Comparison of ENCODE assay signal across 22 mouse cellular contexts in the genomic region with DNA sequence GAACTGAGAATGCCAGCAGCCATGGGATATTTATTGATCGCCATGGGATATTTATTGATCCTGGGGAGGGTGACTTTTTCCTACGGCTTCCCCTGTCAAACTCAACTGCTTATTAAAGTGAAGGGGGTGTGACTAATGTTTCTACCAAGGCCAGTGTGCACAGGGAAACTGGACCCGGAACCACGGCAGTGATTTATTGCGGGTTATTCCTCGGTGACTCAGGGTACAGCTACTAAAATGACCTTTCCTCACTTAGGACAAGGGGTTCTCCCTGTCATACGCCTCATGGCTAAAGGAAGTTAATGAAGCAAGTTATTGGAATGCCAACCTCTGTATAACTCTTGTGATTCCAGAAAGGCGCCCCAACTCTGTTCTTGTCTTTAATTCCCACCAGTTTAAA. TPM values are rescaled to one million over a fixed set of nuclear protein-coding genes. Genes with fewer than 3 reads are reported as not detected.
DNase-seq lines count a peak whose midpoint lies in the region; ATAC-seq and TF ChIP-seq lines count a peak whose summit lies in the region.
"Had no signal": no experiment of that assay in that cellular context is flagged by ENCODE, and none has a peak within 500 bp of the region (broad histone marks: within the 10 kb centered on the region; RNA-seq: fewer than 3 reads in every experiment).

No protein-coding gene starts in this region.

- no peaks in the 10 kb centered on the region for H3K9me3 ChIP-seq in intestine, postnatal 0 days (ENCODE audit: control insufficient read depth)
- H3K9me3 ChIP-seq in forebrain, embryonic 14.5 days (replicated peaks; ENCODE audit: control insufficient read depth, low read length) = no peaks in the 10 kb centered on the region
- H3K9me3 ChIP-seq: forebrain, embryonic 10.5 days; forebrain, embryonic 15.5 days; heart, embryonic 10.5 days; hindbrain, embryonic 12.5 days had no signal

- H3K27me3 ChIP-seq in intestine, postnatal 0 days (replicated peaks; ENCODE audit: control insufficient read depth, insufficient read depth, low read length) = no peaks in the 10 kb centered on the region
- no peaks in the 10 kb centered on the region for H3K27me3 ChIP-seq in forebrain, embryonic 14.5 days (replicated peaks; ENCODE audit: control insufficient read depth, insufficient read depth, low read length)
- H3K27me3 ChIP-seq: forebrain, embryonic 15.5 days; hindbrain, embryonic 12.5 days had no signal

- H3K27ac ChIP-seq in intestine, postnatal 0 days (ENCODE audit: low read depth, low read length) = peak overlapping the region; percentile 47; the same call in 1 of the 2 replicates
- H3K27ac ChIP-seq in forebrain, embryonic 14.5 days (ENCODE audit: low read depth, low read length) = no peak overlapping the region
- H3K27ac ChIP-seq: embryonic facial prominence, embryonic 10.5 days; forebrain, embryonic 10.5 days; forebrain, embryonic 15.5 days; heart, embryonic 10.5 days; hindbrain, embryonic 12.5 days had no signal

- H3K36me3 ChIP-seq in intestine, postnatal 0 days (ENCODE audit: control insufficient read depth, insufficient read depth) = no peaks in the 10 kb centered on the region
- H3K36me3 ChIP-seq in forebrain, embryonic 14.5 days (ENCODE audit: control insufficient read depth, insufficient read depth, low read length) = no peaks in the 10 kb centered on the region
- H3K36me3 ChIP-seq: embryonic facial prominence, embryonic 10.5 days; forebrain, embryonic 10.5 days; forebrain, embryonic 15.5 days; heart, embryonic 10.5 days; hindbrain, embryonic 12.5 days had no signal

- no peak overlapping the region for H3K4me3 ChIP-seq in intestine, postnatal 0 days (ENCODE audit: low read depth, low read length)
- no peak overlapping the region for H3K4me3 ChIP-seq in forebrain, embryonic 14.5 days (ENCODE audit: low read depth, low read length)
- H3K4me3 ChIP-seq: embryonic facial prominence, embryonic 10.5 days; erythroblast, embryonic 14.5 days; forebrain, embryonic 10.5 days; forebrain, embryonic 15.5 days; heart, embryonic 10.5 days; hindbrain, embryonic 12.5 days had no signal

- H3K4me2 ChIP-seq in intestine, postnatal 0 days (replicated peaks; ENCODE audit: low read depth) = no peak overlapping the region; the same call in 1 of the 2 replicates
- no peak overlapping the region for H3K4me2 ChIP-seq in forebrain, embryonic 14.5 days (ENCODE audit: low read length)
- H3K4me2 ChIP-seq: forebrain, embryonic 15.5 days; hindbrain, embryonic 12.5 days had no signal

- H3K9ac ChIP-seq in intestine, postnatal 0 days (ENCODE audit: low read depth, low read length) = no peak overlapping the region
- no peak overlapping the region for H3K9ac ChIP-seq in forebrain, embryonic 14.5 days (ENCODE audit: low read length)
- H3K9ac ChIP-seq: forebrain, embryonic 15.5 days; hindbrain, embryonic 12.5 days had no signal

- DNase-seq in adrenal gland, adult 2 months = peak; percentile 85
- no peak for DNase-seq in adrenal gland, adult 18-20 months (ENCODE audit: low spot score in 2 of 2)
- DNase-seq in adrenal gland, adult 8-10 months = peak; percentile 73
- DNase-seq in adrenal gland, postnatal 25 days = peak; percentile 51
- no peak for DNase-seq in forebrain, embryonic 14.5 days (ENCODE audit: low spot score)
- DNase-seq: cerebellum, adult 11-12 months; cerebellum, adult 9-10 months; cerebellum, postnatal 36 days; gastrocnemius, postnatal 10 days; heart, adult 18-20 months; heart, postnatal 10 days; heart, postnatal 4 days had no signal

- WGBS in intestine, postnatal 0 days = 48% methylated on average over 8 of the region's 8 CpGs
- 94% methylated on average over 8 of the region's 8 CpGs for WGBS in forebrain, embryonic 14.5 days

- peak; percentile 86 for ATAC-seq in intestine, postnatal 0 days
- ATAC-seq in erythroblast, adult 5-6 weeks (replicated peaks; ENCODE audit: low FRiP score, poor library complexity, severe bottlenecking) = no peak
- no peak for ATAC-seq in inflammation-experienced regulatory T-cells, adult 6 months
- no peak for ATAC-seq in forebrain, embryonic 14.5 days
- ATAC-seq: forebrain, embryonic 15.5 days; hindbrain, embryonic 16.5 days had no signal

- TF ChIP-seq CTCF in intestine, postnatal 0 days (IDR thresholded peaks at IDR 0.05; ENCODE audit: low read depth) = no peak

- no peaks in the 10 kb centered on the region for H3K4me1 ChIP-seq in intestine, postnatal 0 days (replicated peaks; ENCODE audit: control insufficient read depth, insufficient read depth, low read length)
- no peaks in the 10 kb centered on the region for H3K4me1 ChIP-seq in forebrain, embryonic 14.5 days (ENCODE audit: control insufficient read depth, insufficient read depth, low read length)
- H3K4me1 ChIP-seq: embryonic facial prominence, embryonic 10.5 days; forebrain, embryonic 10.5 days; forebrain, embryonic 15.5 days; heart, embryonic 10.5 days; hindbrain, embryonic 12.5 days had no signal

RNA-seq across cellular contexts. Expression of a gene that starts 13.2 kb away (rescaled TPM):
- total RNA-seq in adrenal gland, adult 2 months (2021) = 10 to 100 TPM; 17.1 to 19.8 TPM
- polyA plus RNA-seq in adrenal gland, adult 2 months (2012; rRNA removed) = 49.2 and 55.1 TPM in 2 replicates
- total RNA-seq in adrenal gland, adult 18-20 months (2021) = 10 to 100 TPM; 10.3 to 13.0 TPM
- 10 to 100 TPM; 15.2 to 32.1 (median 26.2) TPM for total RNA-seq in adrenal gland, adult 8-10 months (2022)
- total RNA-seq in adrenal gland, postnatal 25 days (2021) = 21.1 and 28.5 TPM in 2 replicates
- polyA plus RNA-seq in intestine, postnatal 0 days (2015; fragmentation: Nextera tagmentation; extraction: Ambion mirVana) = 263 and 296 TPM in 2 replicates
- total RNA-seq in erythroblast, adult 5-6 weeks (2015; ENCODE audit: low replicate concordance) = 15.0 and 19.6 TPM in 2 replicates
- 8.2 and 16.5 TPM in 2 replicates for total RNA-seq in erythroblast, adult 5-6 weeks (2017; ENCODE audit: low replicate concordance)
- polyA plus RNA-seq in inflammation-experienced regulatory T-cells, adult 6 months (2017; shearing (Covaris generic)) = 10 to 100 TPM; 13.4 to 29.6 (median 21.5) TPM
- 4.0 and 5.9 TPM in 2 replicates for polyA plus RNA-seq in forebrain, embryonic 14.5 days (2014; fragmentation: Nextera tagmentation; extraction: Ambion mirVana)

RNA-seq across cellular contexts. Expression of a gene that starts 47.6 kb away (rescaled TPM):
- 100 to 1,000 TPM; 187 to 199 TPM for total RNA-seq in adrenal gland, adult 2 months (2021)
- polyA plus RNA-seq in adrenal gland, adult 2 months (2012; rRNA removed) = 12.2 and 21.1 TPM in 2 replicates
- total RNA-seq in adrenal gland, adult 18-20 months (2021) = 100 to 1,000 TPM; 159 to 222 TPM
- 100 to 1,000 TPM; 172 to 235 (median 197) TPM for total RNA-seq in adrenal gland, adult 8-10 months (2022)
- total RNA-seq in adrenal gland, postnatal 25 days (2021) = 209 and 246 TPM in 2 replicates
- polyA plus RNA-seq in intestine, postnatal 0 days (2015; fragmentation: Nextera tagmentation; extraction: Ambion mirVana) = 492 and 500 TPM in 2 replicates
- total RNA-seq in erythroblast, adult 5-6 weeks (2015; ENCODE audit: low replicate concordance) = 37.1 and 41.0 TPM in 2 replicates
- 23.3 and 23.4 TPM in 2 replicates for total RNA-seq in erythroblast, adult 5-6 weeks (2017; ENCODE audit: low replicate concordance)
- polyA plus RNA-seq in inflammation-experienced regulatory T-cells, adult 6 months (2017; shearing (Covaris generic)) = 100 to 1,000 TPM; 258 to 715 (median 487) TPM
- 513 and 580 TPM in 2 replicates for polyA plus RNA-seq in forebrain, embryonic 14.5 days (2014; fragmentation: Nextera tagmentation; extraction: Ambion mirVana)

RNA-seq across cellular contexts. Expression of a gene that starts 49.3 kb away (rescaled TPM):
- total RNA-seq in adrenal gland, adult 2 months (2021) = 1 to 10 TPM; 2.7 to 3.6 TPM
- 5.9 and 7.7 TPM in 2 replicates for polyA plus RNA-seq in adrenal gland, adult 2 months (2012; rRNA removed)
- 1 to 10 TPM; 2.5 to 2.7 TPM for total RNA-seq in adrenal gland, adult 18-20 months (2021)
- 1 to 10 TPM; 3.2 to 4.7 (median 3.8) TPM for total RNA-seq in adrenal gland, adult 8-10 months (2022)
- total RNA-seq in adrenal gland, postnatal 25 days (2021) = 3.8 and 4.7 TPM in 2 replicates
- polyA plus RNA-seq in intestine, postnatal 0 days (2015; fragmentation: Nextera tagmentation; extraction: Ambion mirVana) = 14.0 and 15.8 TPM in 2 replicates
- total RNA-seq in erythroblast, adult 5-6 weeks (2015; ENCODE audit: low replicate concordance) = 2.3 and 5.4 TPM in 2 replicates
- total RNA-seq in erythroblast, adult 5-6 weeks (2017; ENCODE audit: low replicate concordance) = not detected in 2 replicates
- polyA plus RNA-seq in inflammation-experienced regulatory T-cells, adult 6 months (2017; shearing (Covaris generic)) = 10 to 100 TPM in 1 of 3 experiments, 1 to 10 TPM in 2; 1.9 to 10.2 (median 2.5) TPM
- 17.0 and 20.4 TPM in 2 replicates for polyA plus RNA-seq in forebrain, embryonic 14.5 days (2014; fragmentation: Nextera tagmentation; extraction: Ambion mirVana)
- polyA plus RNA-seq: erythroblast, embryonic 14.5 days had no signal

Comparison
In these comparisons a context has a peak if more than half of its experiments do, and no peak if none do; other contexts are left out.
1. DNase-seq: peak in adrenal gland, adult 2 months (single experiment), adrenal gland, adult 8-10 months (single experiment) and adrenal gland, postnatal 25 days (single experiment); none in adrenal gland, adult 18-20 months (0 of 2) and forebrain, embryonic 14.5 days (single experiment).